In genomic region chr15:80941468-80942040, GRCm38 (mm10) we compare ENCODE assay signal across 18 mouse cellular contexts.
"Had no signal": no experiment of that assay in that cellular context is flagged by ENCODE, and none has a peak within 500 bp of the region (broad histone marks: within the 10 kb centered on the region; RNA-seq: fewer than 3 reads in every experiment).

No protein-coding gene starts in this region.

- DNase-seq: kidney, adult 2 months; kidney, postnatal 25 days; layer of hippocampus, adult 9-11 months; liver; lung, adult 18-20 months; lung, postnatal 14 days had no signal

- H3K4me3 ChIP-seq: layer of hippocampus, adult 2 months; limb, embryonic 10.5 days; limb, embryonic 13.5 days; liver, embryonic 12.5 days; liver, embryonic 15.5 days; lung, embryonic 15.5 days; midbrain, embryonic 15.5 days; myocyte had no signal

- H3K36me3 ChIP-seq: midbrain, embryonic 15.5 days had no signal

- H3K4me2 ChIP-seq: limb, embryonic 13.5 days; liver, embryonic 12.5 days; liver, embryonic 15.5 days; lung, embryonic 15.5 days; midbrain, embryonic 15.5 days had no signal

- H3K4me1 ChIP-seq: limb, embryonic 13.5 days; lung, embryonic 15.5 days; midbrain, embryonic 15.5 days had no signal

- H3K27me3 ChIP-seq: limb, embryonic 13.5 days; liver, embryonic 12.5 days; liver, embryonic 15.5 days; lung, embryonic 15.5 days; midbrain, embryonic 15.5 days had no signal

- ATAC-seq: intestine, postnatal 0 days; liver, embryonic 12.5 days; midbrain, embryonic 15.5 days had no signal

- H3K27ac ChIP-seq: kidney, postnatal 0 days; layer of hippocampus, adult 2 months; limb, embryonic 10.5 days; limb, embryonic 13.5 days; liver, embryonic 12.5 days; liver, embryonic 15.5 days; lung, embryonic 15.5 days; macrophage; midbrain, embryonic 15.5 days; stomach, postnatal 0 days had no signal

- H3K9ac ChIP-seq: limb, embryonic 13.5 days; liver, embryonic 12.5 days; liver, embryonic 15.5 days; lung, embryonic 15.5 days; midbrain, embryonic 15.5 days had no signal

- H3K9me3 ChIP-seq: limb, embryonic 10.5 days; limb, embryonic 13.5 days; liver, embryonic 12.5 days; liver, embryonic 15.5 days; lung, embryonic 15.5 days; midbrain, embryonic 15.5 days had no signal
